Mouse (Mus musculus): ENCODE results near the gene Nt5c3b. TPM values are rescaled to one million over a fixed set of nuclear protein-coding genes. Genes with fewer than 3 reads are reported as not detected.

The Nt5c3b gene
- 46.1 TPM for polyA plus RNA-seq (2014; fragmentation: Illumina TruSeq; extraction: RNeasy Lipid Tissue Mini Kit (QIAGEN cat#74804))

DNA sequence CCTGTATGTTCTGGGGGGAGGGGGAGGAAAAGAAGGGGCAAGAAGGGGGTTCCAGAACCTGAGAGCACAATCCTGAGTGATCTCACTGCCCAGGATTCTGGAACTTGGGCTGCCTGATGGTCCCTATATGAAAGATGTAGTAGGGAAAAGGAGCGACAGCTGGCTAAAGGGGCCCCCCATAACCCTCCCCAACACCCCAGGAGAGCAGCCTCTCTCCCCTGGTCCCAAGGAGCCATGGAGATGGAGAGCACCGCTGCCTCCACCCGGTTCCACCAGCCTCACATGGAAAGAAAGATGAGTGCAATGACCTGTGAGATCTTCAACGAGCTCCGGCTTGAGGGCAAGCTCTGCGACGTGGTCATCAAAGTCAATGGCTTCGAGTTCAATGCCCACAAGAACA is at the start of gene Nt5c3b, which contains the start of gene Klhl10:
TSS of gene Nt5c3b (minus strand) at position 12 of the 400 bp plus-strand sequence.
TSS of gene Klhl10 (plus strand) at position 121 of the 400 bp plus-strand sequence.

DNA sequence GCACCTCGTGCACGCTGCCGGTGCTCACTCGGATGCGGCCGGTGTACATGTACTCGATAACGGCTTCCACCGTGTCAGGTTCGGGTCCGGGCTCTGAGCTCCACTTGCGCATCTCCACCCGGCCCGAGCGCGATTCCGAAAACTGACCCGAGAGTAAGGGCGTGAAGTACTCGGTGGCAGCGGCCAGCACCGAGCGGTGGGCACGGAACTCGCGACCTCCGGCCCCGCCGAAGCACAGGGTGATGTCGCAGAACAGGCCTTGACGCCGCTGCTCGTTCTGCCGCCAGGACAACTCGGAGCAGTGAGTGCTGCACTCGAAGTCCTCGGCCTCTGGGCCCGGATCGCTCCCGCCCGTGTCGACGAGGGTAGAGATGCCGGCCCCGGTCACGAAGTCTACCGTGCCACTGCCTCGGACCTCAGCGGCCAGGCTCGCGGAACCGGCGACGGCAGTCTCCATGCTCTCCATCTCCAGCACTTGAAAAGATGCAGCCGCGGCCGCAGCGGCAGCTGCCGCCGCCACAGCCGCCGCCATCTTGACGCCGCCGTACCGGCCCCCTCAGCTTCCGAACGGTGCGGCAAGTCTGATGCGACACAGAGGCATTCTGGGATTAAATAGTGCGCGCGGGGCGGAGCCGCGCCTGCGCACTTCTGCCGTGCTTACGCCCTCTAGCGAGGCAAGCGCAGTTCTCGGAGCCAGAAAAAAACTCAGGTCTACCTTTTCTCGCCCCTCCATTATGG is 30.8 kb upstream of the Nt5c3b start, which contains the start of gene Klhl11:
TSS of gene Klhl11 (minus strand) at position 545 of the 738 bp plus-strand sequence.

DNA sequence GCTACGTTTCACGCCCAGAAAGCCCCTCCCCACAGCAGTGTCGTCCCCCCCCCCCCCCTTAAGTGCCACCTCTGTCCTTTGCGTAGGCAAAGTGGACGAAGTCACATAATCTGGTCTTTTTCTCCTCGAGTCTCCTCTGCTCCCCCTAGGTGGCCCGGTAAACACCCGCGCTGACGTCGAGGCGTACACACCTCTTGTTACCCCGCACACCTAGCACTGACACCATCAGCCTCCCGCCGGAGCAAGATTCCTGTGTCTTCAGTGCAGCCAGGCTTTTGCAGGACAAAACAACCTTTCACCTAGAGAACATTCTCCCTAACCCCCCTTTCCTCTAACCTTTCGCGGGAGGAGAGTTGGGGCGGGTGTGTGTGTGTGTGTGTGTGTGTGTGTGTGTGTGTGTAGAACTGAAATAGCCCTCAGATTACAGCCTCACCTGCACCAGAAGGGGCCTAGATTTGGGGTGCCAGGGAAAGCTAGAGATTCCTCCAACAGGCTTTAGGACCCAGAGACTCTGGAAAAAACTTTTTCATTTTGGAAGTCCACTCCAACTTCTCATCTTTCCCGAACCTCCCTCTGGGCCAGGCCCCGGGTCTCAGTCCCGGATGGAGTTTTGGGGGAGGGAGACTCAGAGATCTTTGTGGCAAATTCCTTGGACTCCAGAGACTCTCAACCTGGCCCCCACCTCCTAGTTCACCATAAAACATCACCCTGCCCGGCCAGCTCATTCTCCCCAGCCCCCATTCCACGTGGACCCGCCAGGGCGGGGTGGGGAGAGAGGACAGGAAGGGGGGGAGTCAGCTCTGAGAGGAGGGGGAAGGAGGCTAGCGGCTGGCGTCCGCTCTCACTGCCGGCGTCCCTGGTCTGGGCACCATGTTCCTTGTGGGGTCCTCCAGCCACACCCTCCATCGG is 26.4 kb downstream of the Nt5c3b start, which contains the start of gene Fkbp10:
TSS of gene Fkbp10 (plus strand) at position 784 of the 909 bp plus-strand sequence.

DNA sequence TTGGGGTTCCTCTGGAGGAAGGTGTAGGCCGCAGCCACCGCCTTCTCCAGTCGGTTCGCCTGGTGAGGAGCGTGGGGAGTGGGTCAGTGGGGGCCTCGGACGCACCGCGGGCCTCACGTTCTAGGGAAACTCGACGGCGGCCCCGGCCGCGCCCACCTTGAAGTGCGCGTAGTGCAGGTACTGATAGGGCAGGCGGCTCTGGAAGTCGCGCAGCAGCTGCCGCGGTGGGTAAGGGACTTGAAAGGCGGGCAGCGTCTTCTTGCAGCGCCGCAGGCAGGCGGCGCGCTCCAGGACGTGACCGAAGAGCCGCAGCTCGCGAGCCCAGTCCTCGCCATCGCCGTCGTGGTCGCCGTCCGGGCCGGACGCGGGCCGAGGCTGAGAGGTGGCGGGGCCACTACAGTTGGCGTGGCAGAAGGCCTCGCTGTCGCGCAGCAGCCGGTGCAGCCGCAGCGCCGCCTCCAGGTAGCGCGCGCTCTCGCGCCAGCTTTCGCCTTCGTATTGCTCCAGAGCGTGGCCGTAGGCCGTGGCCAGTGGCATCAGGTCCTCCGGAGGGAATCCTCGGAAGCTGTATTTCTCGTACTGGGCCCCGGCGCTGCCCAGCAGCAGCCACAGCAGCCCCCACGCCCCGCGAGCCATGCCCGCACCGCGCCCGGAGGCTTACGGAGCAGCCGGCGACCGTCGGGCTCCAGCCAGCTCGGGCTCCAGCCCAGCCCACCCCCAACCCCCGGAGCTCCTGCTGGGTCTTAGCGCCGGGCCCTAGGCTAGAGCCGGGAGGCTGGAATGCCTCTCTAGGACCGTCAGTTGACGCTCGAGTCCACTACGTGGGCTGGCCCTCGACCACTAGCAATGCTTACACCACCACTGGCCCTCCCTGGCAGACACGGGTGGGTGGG is 27.3 kb downstream of the Nt5c3b start, which contains the start of gene P3h4:
TSS of gene P3h4 (minus strand) at position 816 of the 893 bp plus-strand sequence.

DNA sequence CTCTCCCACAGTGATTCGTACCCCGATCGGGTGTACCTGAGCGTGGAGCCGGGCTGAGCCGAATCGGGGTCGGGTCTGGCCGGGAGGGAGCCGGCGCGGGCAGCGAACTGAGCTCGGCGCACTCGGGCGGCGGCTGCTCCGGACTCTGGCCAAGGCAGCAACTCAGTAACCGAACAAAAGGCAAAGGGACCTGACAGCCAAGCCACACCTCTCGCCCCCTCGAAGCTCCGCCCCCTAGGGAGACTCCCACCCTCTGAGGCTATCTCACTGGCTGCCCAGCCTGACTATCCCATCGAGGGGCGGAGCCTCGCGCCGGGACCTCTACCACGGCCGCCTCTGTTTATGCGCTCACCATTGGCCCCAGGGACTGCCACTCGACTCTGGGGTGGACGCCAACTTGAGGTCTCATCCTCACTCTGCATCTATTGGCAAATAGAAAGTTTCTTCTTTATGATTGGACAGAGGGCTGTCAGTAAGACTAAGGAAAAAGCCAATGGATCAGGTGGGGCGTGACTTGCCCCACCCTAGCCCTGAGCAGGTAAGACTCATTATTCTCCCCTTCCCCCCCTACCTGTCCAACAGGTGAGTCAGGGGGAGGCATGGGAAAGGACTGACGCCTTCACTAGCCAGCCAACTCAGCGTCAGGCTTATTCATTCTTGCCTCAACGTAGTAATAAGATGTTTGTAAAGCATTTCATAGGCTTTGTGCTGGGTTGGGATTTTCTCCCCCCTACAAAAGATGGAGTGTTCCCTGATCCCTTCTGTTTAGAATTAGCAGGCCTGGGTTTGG is 43.8 kb downstream of the Nt5c3b start, which contains the start of gene Jup:
TSS of gene Jup (minus strand) at position 164 of the 790 bp plus-strand sequence.

Other genes starting within 250 kb of the Nt5c3b start
- not detected for gene Krt9, start 248.6 kb downstream of the Nt5c3b start, polyA plus RNA-seq (2014; fragmentation: Illumina TruSeq; extraction: RNeasy Lipid Tissue Mini Kit (QIAGEN cat#74804))
- not detected for gene Krt14, start 234.3 kb downstream of the Nt5c3b start, polyA plus RNA-seq (2014; fragmentation: Illumina TruSeq; extraction: RNeasy Lipid Tissue Mini Kit (QIAGEN cat#74804))
- gene Krt16, start 192.9 kb downstream of the Nt5c3b start, polyA plus RNA-seq (2014; fragmentation: Illumina TruSeq; extraction: RNeasy Lipid Tissue Mini Kit (QIAGEN cat#74804)): not detected
- gene Krt17, start 180.8 kb downstream of the Nt5c3b start, polyA plus RNA-seq (2014; fragmentation: Illumina TruSeq; extraction: RNeasy Lipid Tissue Mini Kit (QIAGEN cat#74804)): not detected
- not detected for gene Krt42, start 171.9 kb downstream of the Nt5c3b start, polyA plus RNA-seq (2014; fragmentation: Illumina TruSeq; extraction: RNeasy Lipid Tissue Mini Kit (QIAGEN cat#74804))
- gene Eif1, start 121.9 kb downstream of the Nt5c3b start, polyA plus RNA-seq (2014; fragmentation: Illumina TruSeq; extraction: RNeasy Lipid Tissue Mini Kit (QIAGEN cat#74804)): 1,574 TPM
- gene Gast, start 107.4 kb downstream of the Nt5c3b start, polyA plus RNA-seq (2014; fragmentation: Illumina TruSeq; extraction: RNeasy Lipid Tissue Mini Kit (QIAGEN cat#74804)): not detected
- 0.48 TPM for gene Hap1, start 85.7 kb downstream of the Nt5c3b start, polyA plus RNA-seq (2014; fragmentation: Illumina TruSeq; extraction: RNeasy Lipid Tissue Mini Kit (QIAGEN cat#74804))
- 1.7 TPM for gene Jup, start 44.0 kb downstream of the Nt5c3b start, polyA plus RNA-seq (2014; fragmentation: Illumina TruSeq; extraction: RNeasy Lipid Tissue Mini Kit (QIAGEN cat#74804))
- gene P3h4, start 27.0 kb downstream of the Nt5c3b start, polyA plus RNA-seq (2014; fragmentation: Illumina TruSeq; extraction: RNeasy Lipid Tissue Mini Kit (QIAGEN cat#74804)): 5.7 TPM
- 6.8 TPM for gene Fkbp10, start 26.1 kb downstream of the Nt5c3b start, polyA plus RNA-seq (2014; fragmentation: Illumina TruSeq; extraction: RNeasy Lipid Tissue Mini Kit (QIAGEN cat#74804))
- gene Klhl10, start 109 bp upstream of the Nt5c3b start, polyA plus RNA-seq (2014; fragmentation: Illumina TruSeq; extraction: RNeasy Lipid Tissue Mini Kit (QIAGEN cat#74804)): 0.46 TPM
- 43.0 TPM for gene Klhl11, start 30.9 kb upstream of the Nt5c3b start, polyA plus RNA-seq (2014; fragmentation: Illumina TruSeq; extraction: RNeasy Lipid Tissue Mini Kit (QIAGEN cat#74804))
- 125 TPM for gene Acly, start 86.2 kb upstream of the Nt5c3b start, polyA plus RNA-seq (2014; fragmentation: Illumina TruSeq; extraction: RNeasy Lipid Tissue Mini Kit (QIAGEN cat#74804))
- gene Ttc25, start 103.8 kb upstream of the Nt5c3b start, polyA plus RNA-seq (2014; fragmentation: Illumina TruSeq; extraction: RNeasy Lipid Tissue Mini Kit (QIAGEN cat#74804)): 0.86 TPM
- 5.8 TPM for gene Cnp, start 133.1 kb upstream of the Nt5c3b start, polyA plus RNA-seq (2014; fragmentation: Illumina TruSeq; extraction: RNeasy Lipid Tissue Mini Kit (QIAGEN cat#74804))
- gene Nkiras2, start 177.4 kb upstream of the Nt5c3b start, polyA plus RNA-seq (2014; fragmentation: Illumina TruSeq; extraction: RNeasy Lipid Tissue Mini Kit (QIAGEN cat#74804)): 2.5 TPM
- gene Dnajc7, start 178.4 kb upstream of the Nt5c3b start, polyA plus RNA-seq (2014; fragmentation: Illumina TruSeq; extraction: RNeasy Lipid Tissue Mini Kit (QIAGEN cat#74804)): 139 TPM